27 mouse cellular contexts compared by ENCODE assay signal in the genomic region with DNA sequence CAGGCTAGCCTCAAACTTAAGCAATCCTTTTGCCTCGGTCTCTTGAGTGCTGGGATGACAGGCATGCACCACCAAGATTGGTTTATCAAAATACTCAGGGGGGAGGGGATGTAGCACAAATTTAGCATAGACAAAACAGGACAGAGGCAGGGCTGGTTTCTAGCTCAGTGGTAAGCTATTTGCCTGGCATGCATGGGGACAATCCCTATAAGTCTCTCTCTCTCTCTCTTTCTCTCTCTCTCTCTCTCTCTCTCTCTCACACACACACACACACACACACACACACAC. TPM values are rescaled to one million over a fixed set of nuclear protein-coding genes. Genes with fewer than 3 reads are reported as not detected.
A peak's percentile ranks its signal among the peaks of the same experiment; 100 is the strongest.
DNase-seq lines count a peak whose midpoint lies in the region; ATAC-seq and TF ChIP-seq lines count a peak whose summit lies in the region.
"Had no signal": no experiment of that assay in that cellular context is flagged by ENCODE, and none has a peak within 500 bp of the region (broad histone marks: within the 10 kb centered on the region; RNA-seq: fewer than 3 reads in every experiment).

No protein-coding gene starts in this region.

- no peak for TF ChIP-seq POLR2A in kidney, adult 2 months (IDR thresholded peaks at IDR 0.05; ENCODE audit: low read depth, low read length)

- H3K9ac ChIP-seq in liver, embryonic 12.5 days: no peak overlapping the region
- H3K9ac ChIP-seq in liver, postnatal 0 days (replicated peaks): no peak overlapping the region
- H3K9ac ChIP-seq: embryonic facial prominence, embryonic 13.5 days; forebrain, embryonic 15.5 days had no signal

- H3K27me3 ChIP-seq in kidney, adult 2 months (replicated peaks; ENCODE audit: control insufficient read depth, insufficient read depth, low read length): no peaks in the 10 kb centered on the region
- H3K27me3 ChIP-seq in G1E (ENCODE audit: insufficient read depth, low read length): peaks cover 1% of the 10 kb centered on the region; the same call in 1 of the 2 replicates
- peaks cover 17% of the 10 kb centered on the region for H3K27me3 ChIP-seq in liver, embryonic 12.5 days (replicated peaks)
- H3K27me3 ChIP-seq in liver, postnatal 0 days (ENCODE audit: insufficient read depth, low read length): no peaks in the 10 kb centered on the region
- H3K27me3 ChIP-seq: forebrain, embryonic 15.5 days had no signal

- H3K9me3 ChIP-seq in G1E (replicated peaks): peaks cover 21% of the 10 kb centered on the region
- peaks cover 9% of the 10 kb centered on the region for H3K9me3 ChIP-seq in liver, embryonic 12.5 days (replicated peaks)
- no peaks in the 10 kb centered on the region; the same call in 1 of the 2 replicates for H3K9me3 ChIP-seq in liver, postnatal 0 days (ENCODE audit: low read length)
- H3K9me3 ChIP-seq: embryonic facial prominence, embryonic 13.5 days; forebrain, embryonic 10.5 days; forebrain, embryonic 15.5 days had no signal

- peak overlapping the region; percentile 36 for H3K4me2 ChIP-seq in liver, embryonic 12.5 days
- H3K4me2 ChIP-seq in liver, postnatal 0 days (ENCODE audit: low read depth, low read length): no peak overlapping the region
- H3K4me2 ChIP-seq: embryonic facial prominence, embryonic 13.5 days; forebrain, embryonic 15.5 days had no signal

- peak; percentile 29; the same call in 1 of the 2 replicates for ATAC-seq in G1E (ENCODE audit: extremely low read depth, insufficient number of reproducible peaks, low FRiP score, poor library complexity, severe bottlenecking)
- ATAC-seq in liver, embryonic 12.5 days: peak; percentile 57
- ATAC-seq in liver, postnatal 0 days: no peak
- ATAC-seq: forebrain, embryonic 15.5 days; hindbrain, postnatal 0 days; intestine, embryonic 16.5 days; lung, postnatal 0 days had no signal

- H3K36me3 ChIP-seq in kidney, adult 2 months (ENCODE audit: control insufficient read depth, insufficient read depth, low read length): no peaks in the 10 kb centered on the region
- H3K36me3 ChIP-seq in G1E (replicated peaks): peaks cover 2% of the 10 kb centered on the region
- H3K36me3 ChIP-seq in liver, embryonic 12.5 days: no peaks in the 10 kb centered on the region
- no peaks in the 10 kb centered on the region for H3K36me3 ChIP-seq in liver, postnatal 0 days (replicated peaks; ENCODE audit: insufficient read depth, low read length)
- H3K36me3 ChIP-seq: embryonic facial prominence, embryonic 13.5 days; forebrain, embryonic 10.5 days; forebrain, embryonic 15.5 days had no signal

- WGBS in kidney, adult 2 months: 53% methylated on average over 1 of the region's 1 CpGs
- 25% methylated on average over 1 of the region's 1 CpGs for WGBS in liver, embryonic 12.5 days (ENCODE audit: insufficient replicate concordance)
- WGBS in liver, postnatal 0 days (ENCODE audit: insufficient replicate concordance): 29% methylated on average over 1 of the region's 1 CpGs

- no peak for DNase-seq in kidney, adult 2 months
- DNase-seq in kidney, postnatal 4 days: no peak
- DNase-seq in G1E (ENCODE audit: low spot score): peak; percentile 37
- no peak for DNase-seq in liver, postnatal 0 days
- no peak for DNase-seq in heart, adult 11 months
- DNase-seq in left cerebral cortex, adult 2 months (ENCODE audit: extremely low spot score in 1 of 2, low spot score in 2 of 2): no peak
- DNase-seq: adrenal gland, postnatal 14 days; cerebellum, adult 11-12 months; cerebellum, adult 9-11 months; gastrocnemius, adult 2 months; gastrocnemius, postnatal 36 days; layer of hippocampus, adult 9-11 months; lung, adult 18-20 months; lung, postnatal 4 days; midbrain, embryonic 14.5 days; spleen, adult 18-20 months; thymus, postnatal 14 days had no signal

- no peak for TF ChIP-seq EP300 in liver, postnatal 0 days (IDR thresholded peaks at IDR 0.05; ENCODE audit: low read depth)

- H3K4me1 ChIP-seq in kidney, adult 2 months (ENCODE audit: control insufficient read depth, insufficient read depth, low read length): 0 out of 2 replicates have a peak, but pooled peaks cover 5% of the 10 kb centered on the region
- H3K4me1 ChIP-seq in G1E (ENCODE audit: insufficient read depth, low read depth, low read length): peaks cover 89% of the 10 kb centered on the region
- H3K4me1 ChIP-seq in liver, embryonic 12.5 days: peaks cover 65% of the 10 kb centered on the region
- peaks cover 17% of the 10 kb centered on the region for H3K4me1 ChIP-seq in liver, postnatal 0 days (ENCODE audit: insufficient read depth)

- intact Hi-C loops in left cerebral cortex, adult 2 months (cut with DNase I): loop anchor here (5.0 kb wide), 1 partner anchor 183 kb away; no protein-coding TSS in a partner anchor

- no peak overlapping the region for H3K4me3 ChIP-seq in kidney, adult 2 months (ENCODE audit: insufficient read depth, low read depth, low read length)
- peak overlapping the region; percentile 35; the same call in 1 of the 2 replicates for H3K4me3 ChIP-seq in G1E (ENCODE audit: low read depth, low read length)
- H3K4me3 ChIP-seq in liver, embryonic 12.5 days: no peak overlapping the region
- no peak overlapping the region for H3K4me3 ChIP-seq in liver, postnatal 0 days (ENCODE audit: low read depth, low read length)
- no peak overlapping the region for H3K4me3 ChIP-seq in left cerebral cortex, adult 2 months
- H3K4me3 ChIP-seq: embryonic facial prominence, embryonic 13.5 days; forebrain, embryonic 10.5 days; forebrain, embryonic 15.5 days; gastrocnemius, adult 2 months had no signal

- H3K27ac ChIP-seq in kidney, adult 2 months (ENCODE audit: insufficient read depth, low read depth, low read length): peak overlapping the region; percentile 36; the same call in 1 of the 2 replicates
- peak overlapping the region; percentile 57 for H3K27ac ChIP-seq in liver, embryonic 12.5 days
- H3K27ac ChIP-seq in liver, postnatal 0 days (ENCODE audit: low read depth): 0 out of 2 replicates have a peak overlapping the region, but pooled peaks have one; percentile 34
- no peak overlapping the region for H3K27ac ChIP-seq in left cerebral cortex, adult 2 months
- H3K27ac ChIP-seq: embryonic facial prominence, embryonic 13.5 days; forebrain, embryonic 15.5 days; gastrocnemius, adult 2 months; hindbrain, postnatal 0 days had no signal

- TF ChIP-seq CTCF in kidney, adult 2 months (conservative IDR thresholded peaks at IDR 0.05; ENCODE audit: insufficient read depth, insufficient read length, low read depth, low read length): no peak
- TF ChIP-seq CTCF in G1E (IDR thresholded peaks at IDR 0.05; ENCODE audit: low read depth, low read length): no peak
- TF ChIP-seq CTCF in liver, postnatal 0 days (IDR thresholded peaks at IDR 0.05; ENCODE audit: low read depth): no peak
- TF ChIP-seq CTCF in left cerebral cortex, adult 2 months (IDR thresholded peaks at IDR 0.05): no peak

RNA-seq across cellular contexts. Expression of a gene that starts 8.1 kb away (rescaled TPM):
- polyA plus RNA-seq in kidney, adult 2 months (2012; rRNA removed): 0.35 TPM in 1 of 2 replicates, not detected in the other
- total RNA-seq in G1E (2014; fragmentation: Nextera tagmentation) (not detected in 2 replicates), G1E (2017) (0.98 TPM in 1 of 2 replicates, not detected in the other)
- 0.43 and 0.63 TPM in 2 replicates for polyA plus RNA-seq in G1E (2012)
- polyA plus RNA-seq in liver, embryonic 12.5 days (2016; fragmentation: Nextera tagmentation; extraction: Ambion mirVana): 0.73 and 0.77 TPM in 2 replicates
- 0.59 and 0.86 TPM in 2 replicates for polyA plus RNA-seq in liver, postnatal 0 days (2015; fragmentation: Nextera tagmentation; extraction: Ambion mirVana)
- total RNA-seq in left cerebral cortex, adult 2 months (2021): under 1 TPM in 1 of 2 experiments, not detected in 1; 0.49 TPM

RNA-seq across cellular contexts. Expression of a gene that starts 11.4 kb away (rescaled TPM):
- polyA plus RNA-seq in kidney, adult 2 months (2012; rRNA removed): 0.14 TPM in 1 of 2 replicates, not detected in the other
- total RNA-seq in G1E (2014; fragmentation: Nextera tagmentation) (not detected in 2 replicates), G1E (2017) (not detected in 2 replicates)
- polyA plus RNA-seq in G1E (2012): 0.14 TPM in 1 of 2 replicates, not detected in the other
- 0.15 and 0.16 TPM in 2 replicates for polyA plus RNA-seq in liver, embryonic 12.5 days (2016; fragmentation: Nextera tagmentation; extraction: Ambion mirVana)
- polyA plus RNA-seq in liver, postnatal 0 days (2015; fragmentation: Nextera tagmentation; extraction: Ambion mirVana): 0.33 TPM in 1 of 2 replicates, not detected in the other
- 1 to 10 TPM; 6.9 to 7.4 TPM for total RNA-seq in left cerebral cortex, adult 2 months (2021)
- total RNA-seq: monocyte, adult 5-6 weeks; neutrophil, adult 5-6 weeks had no signal
- polyA plus RNA-seq: forebrain, embryonic 10.5 days; urinary bladder, adult 2 months had no signal

RNA-seq across cellular contexts. Expression of a gene that starts 32.3 kb away (rescaled TPM):
- 37.6 and 42.0 TPM in 2 replicates for polyA plus RNA-seq in kidney, adult 2 months (2012; rRNA removed)
- total RNA-seq in G1E (2014; fragmentation: Nextera tagmentation): 43.7 and 55.7 TPM in 2 replicates
- 32.9 and 37.3 TPM in 2 replicates for total RNA-seq in G1E (2017)
- polyA plus RNA-seq in G1E (2012): 103 and 156 TPM in 2 replicates
- polyA plus RNA-seq in liver, embryonic 12.5 days (2016; fragmentation: Nextera tagmentation; extraction: Ambion mirVana): 40.5 and 45.1 TPM in 2 replicates
- polyA plus RNA-seq in liver, postnatal 0 days (2015; fragmentation: Nextera tagmentation; extraction: Ambion mirVana): 34.5 and 36.2 TPM in 2 replicates
- 10 to 100 TPM; 37.5 to 41.9 TPM for total RNA-seq in left cerebral cortex, adult 2 months (2021)
